Mouse (Mus musculus): ENCODE measurements around the gene Pi4ka.
A peak's percentile ranks its signal among the peaks of the same experiment; 100 is the strongest.

Pi4ka gene

GRCm38 (mm10) chr16:17275721-17276120, 130.4 kb downstream of the Pi4ka start, which contains the start of gene Tmem191c:
Gene Tmem191c, plus strand, starts transcription at chr16:17276077.
- no peak for DNase-seq (ENCODE audit: low spot score in 2 of 2)

- no peak for DNase-seq (ENCODE audit: low spot score in 2 of 2)
These were observed 134.3 kb downstream of the Pi4ka start for GRCm38 (mm10) chr16:17271856-17272255.

- peak; percentile 46 to 47 for DNase-seq (ENCODE audit: low spot score in 2 of 2)
These were observed 135.0 kb downstream of the Pi4ka start for GRCm38 (mm10) chr16:17271124-17271523.

- no peak for DNase-seq (ENCODE audit: low spot score in 2 of 2)
These were observed 136.2 kb downstream of the Pi4ka start for GRCm38 (mm10) chr16:17269872-17270271.

GRCm38 (mm10) chr16:17267937-17268336, 138.2 kb downstream of the Pi4ka start:
- DNase-seq (ENCODE audit: low spot score in 2 of 2): no peak

- DNase-seq (ENCODE audit: low spot score in 2 of 2): no peak
These were observed 140.0 kb downstream of the Pi4ka start for GRCm38 (mm10) chr16:17266113-17266512.

- no peak for DNase-seq (ENCODE audit: low spot score in 2 of 2)
These were observed 144.8 kb downstream of the Pi4ka start for GRCm38 (mm10) chr16:17261341-17261740.

GRCm38 (mm10) chr16:17258917-17259316, 147.2 kb downstream of the Pi4ka start:
- DNase-seq (ENCODE audit: low spot score in 2 of 2): no peak

GRCm38 (mm10) chr16:17257359-17257821, 148.7 kb downstream of the Pi4ka start:
- DNase-seq (ENCODE audit: low spot score in 2 of 2): peak in 1 of 2 experiments; percentile 16

- no peak for DNase-seq (ENCODE audit: low spot score in 2 of 2)
These were observed 150.8 kb downstream of the Pi4ka start for GRCm38 (mm10) chr16:17255270-17255669.

GRCm38 (mm10) chr16:17254005-17254597, 152.0 kb downstream of the Pi4ka start:
- DNase-seq (ENCODE audit: low spot score in 2 of 2): no peak

- no peak for DNase-seq (ENCODE audit: low spot score in 2 of 2)
These were observed 153.3 kb downstream of the Pi4ka start for GRCm38 (mm10) chr16:17252841-17253240.

- no peak for DNase-seq (ENCODE audit: low spot score in 2 of 2)
These were observed 153.9 kb downstream of the Pi4ka start for GRCm38 (mm10) chr16:17252086-17252726.

GRCm38 (mm10) chr16:17251539-17251938, 154.6 kb downstream of the Pi4ka start:
- peak; percentile 13 to 24 for DNase-seq (ENCODE audit: low spot score in 2 of 2)

- DNase-seq (ENCODE audit: low spot score in 2 of 2): no peak
These were observed 157.0 kb downstream of the Pi4ka start for GRCm38 (mm10) chr16:17249135-17249534.

GRCm38 (mm10) chr16:17247727-17248126, 158.4 kb downstream of the Pi4ka start:
- no peak for DNase-seq (ENCODE audit: low spot score in 2 of 2)

- DNase-seq (ENCODE audit: low spot score in 2 of 2): no peak
These were observed 161.1 kb downstream of the Pi4ka start for GRCm38 (mm10) chr16:17244996-17245395.

GRCm38 (mm10) chr16:17243731-17244130, 162.4 kb downstream of the Pi4ka start:
- no peak for DNase-seq (ENCODE audit: low spot score in 2 of 2)

GRCm38 (mm10) chr16:17239409-17239808, 166.7 kb downstream of the Pi4ka start:
- DNase-seq (ENCODE audit: low spot score in 2 of 2): no peak

- no peak for DNase-seq (ENCODE audit: low spot score in 2 of 2)
These were observed 168.5 kb downstream of the Pi4ka start for GRCm38 (mm10) chr16:17237634-17238033.

GRCm38 (mm10) chr16:17234916-17235665, 171.0 kb downstream of the Pi4ka start:
- peak; percentile 60 to 66 for DNase-seq (ENCODE audit: low spot score in 2 of 2)

GRCm38 (mm10) chr16:17234499-17234895, 171.6 kb downstream of the Pi4ka start:
- peak; percentile 61 to 62 for DNase-seq (ENCODE audit: low spot score in 2 of 2)
